Mouse (Mus musculus): ENCODE data around the gene 1520401A03Rik.

DNA sequence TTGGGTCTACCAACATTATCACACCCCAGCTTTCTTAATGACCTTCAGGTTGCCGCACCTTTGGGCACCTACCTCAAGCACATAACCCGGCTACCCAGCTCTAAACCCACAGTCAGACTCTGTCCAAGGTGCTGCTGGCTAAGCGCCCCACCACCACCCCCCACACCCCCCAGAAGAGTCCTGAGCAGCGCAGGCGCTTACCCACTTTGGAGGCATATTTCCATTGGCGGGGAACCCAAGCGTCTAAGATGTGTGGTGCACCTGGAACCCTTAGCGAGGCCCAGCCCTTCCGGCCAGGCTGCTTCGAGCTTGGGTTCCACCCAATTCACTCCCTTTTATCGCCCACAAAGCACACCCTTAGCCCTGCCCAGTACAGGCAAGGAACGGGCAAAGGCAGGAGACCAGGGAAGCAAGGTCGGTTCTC lies 18.0 kb upstream of the 1520401A03Rik start, which contains the start of gene Paqr4:
- no peak for TF ChIP-seq CEBPB (IDR thresholded peaks at IDR 0.05; ENCODE audit: insufficient read depth, poor library complexity, severe bottlenecking)
- no peak for TF ChIP-seq POLR2A (IDR thresholded peaks at IDR 0.05; ENCODE audit: insufficient read length, low read depth)
- no peak for TF ChIP-seq POLR2AphosphoS2 (IDR thresholded peaks at IDR 0.05; ENCODE audit: insufficient read length, low read depth)
- no peak for TF ChIP-seq MAX (IDR thresholded peaks at IDR 0.05; ENCODE audit: low read depth)
- TF ChIP-seq USF1 (IDR thresholded peaks at IDR 0.05; ENCODE audit: low read depth) = no peak
- no peak for TF ChIP-seq TCF3 (IDR thresholded peaks at IDR 0.05; ENCODE audit: insufficient read length, low read depth)
- TF ChIP-seq MYOG (IDR thresholded peaks at IDR 0.05; ENCODE audit: control insufficient read depth in 1 of 3, insufficient read depth in 1 of 3, insufficient read length in 2 of 3, low read depth in 2 of 3) = no peak
- TF ChIP-seq REST (IDR thresholded peaks at IDR 0.05; ENCODE audit: insufficient read depth, insufficient read length) = peak; percentile 44
- no peak for TF ChIP-seq E2F4 (IDR thresholded peaks at IDR 0.05; ENCODE audit: insufficient read depth)
